Mouse (Mus musculus) spleen, adult 2 months (tissue): ENCODE measurements around the gene Gcc1.

Source experiments
- CTCF ChIP-seq: fragments of 200-500 bp; IDR thresholded peaks from 2 replicates; pipeline ENCODE4 v1.5.1; 2011; ENCODE audit warnings: mild to moderate bottlenecking, inconsistent platforms; ENCODE audit not compliant: insufficient read depth, insufficient read length, insufficient replicate concordance; ENCODE audit errors: extremely low read depth
- POLR2A ChIP-seq: fragments of 200-500 bp; IDR thresholded peaks from 2 replicates; pipeline ENCODE4 v1.6.1; 2011; ENCODE audit warnings: low read depth, low read length, inconsistent platforms

GRCm38 (mm10) chr6:28431538-28431855, 3.3 kb upstream of the Gcc1 start:
- TF ChIP-seq CTCF (no peak), POLR2A (no peak)
